Mouse (Mus musculus): ENCODE measurements around the gene Uqcrc2. TPM values are rescaled to one million over a fixed set of nuclear protein-coding genes. Genes with fewer than 3 reads are reported as not detected.

Gene Uqcrc2
- polyA plus RNA-seq (2017; shearing (Covaris generic)) = 100 to 1,000 TPM; 243 TPM

GRCm38 (mm10) chr7:120634711-120635361 lies at the start of gene Uqcrc2:
Uqcrc2 (plus strand) TSS chr7:120635176.
- peak; percentile 99 for ATAC-seq

- no peak for ATAC-seq
Measured at GRCm38 (mm10) chr7:120597203-120597743, 37.7 kb upstream of the Uqcrc2 start.

GRCm38 (mm10) chr7:120597744-120598243 lies 37.2 kb upstream of the Uqcrc2 start:
- ATAC-seq = no peak

GRCm38 (mm10) chr7:120598355-120598754 lies 36.6 kb upstream of the Uqcrc2 start:
- no peak for ATAC-seq

GRCm38 (mm10) chr7:120620075-120620771 lies 14.8 kb upstream of the Uqcrc2 start:
- ATAC-seq = no peak

- no peak for ATAC-seq
Measured at GRCm38 (mm10) chr7:120620841-120621240, 14.1 kb upstream of the Uqcrc2 start.

- ATAC-seq = no peak
Measured at GRCm38 (mm10) chr7:120632518-120632917, 2.5 kb upstream of the Uqcrc2 start.

- no peak for ATAC-seq
Measured at GRCm38 (mm10) chr7:120634301-120634700, 675 bp upstream of the Uqcrc2 start.

- peak; percentile 51 for ATAC-seq
Measured at GRCm38 (mm10) chr7:120635362-120635781, 396 bp downstream of the Uqcrc2 start.

- peak; percentile 4 for ATAC-seq
Measured at GRCm38 (mm10) chr7:120635821-120636220, 845 bp downstream of the Uqcrc2 start.

GRCm38 (mm10) chr7:120643217-120643616 lies 8.2 kb downstream of the Uqcrc2 start:
- ATAC-seq = no peak

GRCm38 (mm10) chr7:120647849-120648248 lies 12.9 kb downstream of the Uqcrc2 start:
- no peak for ATAC-seq

GRCm38 (mm10) chr7:120662079-120662478 lies 27.1 kb downstream of the Uqcrc2 start:
- ATAC-seq = no peak

- peak; percentile 63 for ATAC-seq
Measured at GRCm38 (mm10) chr7:120670153-120670875, 35.3 kb downstream of the Uqcrc2 start, which contains the start of gene Pdzd9. Pdzd9 (minus strand) TSS chr7:120670343.

GRCm38 (mm10) chr7:120671271-120671670 lies 36.3 kb downstream of the Uqcrc2 start:
- ATAC-seq = no peak

- ATAC-seq = peak; percentile 79
Measured at GRCm38 (mm10) chr7:120677001-120677643, 42.1 kb downstream of the Uqcrc2 start, which contains the start of gene Mosmo. Mosmo (plus strand) TSS chr7:120677618.

GRCm38 (mm10) chr7:120677764-120678531 lies 43.0 kb downstream of the Uqcrc2 start:
- ATAC-seq = peak; percentile 44

- ATAC-seq = no peak
Measured at GRCm38 (mm10) chr7:120679023-120679422, 44.0 kb downstream of the Uqcrc2 start.

- ATAC-seq = no peak
Measured at GRCm38 (mm10) chr7:120682002-120682401, 47.0 kb downstream of the Uqcrc2 start.

GRCm38 (mm10) chr7:120684731-120685161 lies 49.8 kb downstream of the Uqcrc2 start:
- ATAC-seq = peak; percentile 65

GRCm38 (mm10) chr7:120685227-120685626 lies 50.3 kb downstream of the Uqcrc2 start:
- ATAC-seq = no peak
